Mouse (Mus musculus): Measurements from ENCODE around the gene Gnmt. TPM values are rescaled to one million over a fixed set of nuclear protein-coding genes. Genes with fewer than 3 reads are reported as not detected.

Gene Gnmt
- total and polyA plus RNA-seq, 3 experiments: 0.62 to 1.6 TPM; not detected in 1

- Histone ChIP-seq H3K4me1 (ENCODE audit: control insufficient read depth in 1 of 2, insufficient read depth in 2 of 2, low read length in 2 of 2) (peaks cover 0 to 7% of the 10 kb centered on the region in 2 experiments; a peak in 1 of 4 replicates), H3K4me3 (ENCODE audit: control insufficient read depth in 1 of 2, insufficient read depth in 1 of 2, low read depth in 2 of 2, low read length in 2 of 2) (peak overlapping the region; percentile 69 to 91), H3K36me3 (ENCODE audit: control insufficient read depth in 1 of 2, insufficient read depth in 2 of 2, low read length in 2 of 2) (peaks cover 0 to 2% of the 10 kb centered on the region in 2 experiments; a peak in 2 of 4 replicates), H3K9me3 (replicated peaks; ENCODE audit: insufficient read depth, low read length) (no peaks in the 10 kb centered on the region), H3K79me2 (ENCODE audit: control insufficient read depth, insufficient read depth, low read length, poor library complexity) (peaks cover 10% of the 10 kb centered on the region), H3K27ac (ENCODE audit: control insufficient read depth, low read depth, low read length) (peak overlapping the region; percentile 42), H3K9ac (ENCODE audit: control insufficient read depth, low read depth, low read length, poor library complexity, severe bottlenecking) (peak overlapping the region; percentile 96), H3K27me3 (ENCODE audit: control insufficient read depth in 1 of 2, insufficient read depth in 2 of 2, low read length in 2 of 2) (no peaks in the 10 kb centered on the region)
- 0 out of 4 replicates have a peak, but pooled peaks of 1 of the 2 experiments have one; percentile 16 for TF ChIP-seq POLR2A (IDR thresholded peaks at IDR 0.05; ENCODE audit: control insufficient read depth in 1 of 2, insufficient read depth in 1 of 2, low read depth in 1 of 2, low read length in 2 of 2, poor library complexity in 1 of 2)
- TF ChIP-seq MAZ (IDR thresholded peaks at IDR 0.05; ENCODE audit: low read depth, low read length): no peak
- TF ChIP-seq POLR2AphosphoS2 (IDR thresholded peaks at IDR 0.05; ENCODE audit: low read length): peak; percentile 60; the same call in 1 of the 2 replicates
- no peak for TF ChIP-seq SIN3A (IDR thresholded peaks at IDR 0.05; ENCODE audit: low read length)
- DNase-seq (ENCODE audit: low read depth, low spot score): no peak
Observed at GRCm38 (mm10) chr17:46774131-46774472, 45.1 kb upstream of the Gnmt start.

GRCm38 (mm10) chr17:46773278-46774130 lies 44.5 kb upstream of the Gnmt start:
- Histone ChIP-seq H3K9me3 (replicated peaks; ENCODE audit: insufficient read depth, low read length) (no peaks in the 10 kb centered on the region), H3K4me3 (ENCODE audit: control insufficient read depth in 1 of 2, insufficient read depth in 1 of 2, low read depth in 2 of 2, low read length in 2 of 2) (peak overlapping the region; percentile 69 to 91), H3K79me2 (ENCODE audit: control insufficient read depth, insufficient read depth, low read length, poor library complexity) (peaks cover 10% of the 10 kb centered on the region), H3K9ac (ENCODE audit: control insufficient read depth, low read depth, low read length, poor library complexity, severe bottlenecking) (peak overlapping the region; percentile 96), H3K27me3 (ENCODE audit: control insufficient read depth in 1 of 2, insufficient read depth in 2 of 2, low read length in 2 of 2) (no peaks in the 10 kb centered on the region), H3K4me1 (ENCODE audit: control insufficient read depth in 1 of 2, insufficient read depth in 2 of 2, low read length in 2 of 2) (peaks cover 0 to 7% of the 10 kb centered on the region in 2 experiments; a peak in 1 of 4 replicates), H3K36me3 (ENCODE audit: control insufficient read depth in 1 of 2, insufficient read depth in 2 of 2, low read length in 2 of 2) (no peaks in the 10 kb centered on the region; a peak in 1 of 4 replicates), H3K27ac (ENCODE audit: control insufficient read depth, low read depth, low read length) (peak overlapping the region; percentile 90)
- peak; percentile 73 for DNase-seq (ENCODE audit: low read depth, low spot score)
- TF ChIP-seq MXI1 (IDR thresholded peaks at IDR 0.05; ENCODE audit: low read depth, low read length) (peak; percentile 3; the same call in 1 of the 2 replicates), GABPA (IDR thresholded peaks at IDR 0.05; ENCODE audit: low read depth, low read length) (no peak), USF2 (IDR thresholded peaks at IDR 0.05; ENCODE audit: borderline replicate concordance in 1 of 2, insufficient read depth in 1 of 2, low read depth in 1 of 2, low read length in 2 of 2) (no peak), POLR2AphosphoS2 (IDR thresholded peaks at IDR 0.05; ENCODE audit: low read length) (peak; percentile 93), HCFC1 (IDR thresholded peaks at IDR 0.05; ENCODE audit: low read depth, low read length) (0 out of 2 replicates have a peak, but pooled peaks have one; percentile 31), POLR2AphosphoS5 (IDR thresholded peaks at IDR 0.05; ENCODE audit: borderline replicate concordance, low read depth, low read length) (no peak), SIN3A (IDR thresholded peaks at IDR 0.05; ENCODE audit: low read length) (0 out of 2 replicates have a peak, but pooled peaks have one; percentile 53), MYB (IDR thresholded peaks at IDR 0.05; ENCODE audit: low read depth, low read length) (0 out of 2 replicates have a peak, but pooled peaks have one; percentile 18), E2F4 (IDR thresholded peaks at IDR 0.05; ENCODE audit: borderline replicate concordance, low read depth, low read length) (no peak), CHD1 (IDR thresholded peaks at IDR 0.05; ENCODE audit: low read depth, low read length) (no peak), MEF2A (IDR thresholded peaks at IDR 0.05; ENCODE audit: extremely low read depth, insufficient replicate concordance, low read depth, low read length, poor library complexity, severe bottlenecking) (no peak), CHD2 (IDR thresholded peaks at IDR 0.05; ENCODE audit: low read length) (0 out of 2 replicates have a peak, but pooled peaks have one; percentile 20), BHLHE40 (IDR thresholded peaks at IDR 0.05; ENCODE audit: borderline replicate concordance, low read depth, low read length) (0 out of 2 replicates have a peak, but pooled peaks have one; percentile 4), UBTF (IDR thresholded peaks at IDR 0.05; ENCODE audit: borderline replicate concordance, insufficient read depth, low read depth, low read length) (no peak), GATA1 (IDR thresholded peaks at IDR 0.05; ENCODE audit: low read depth, low read length) (0 out of 2 replicates have a peak, but pooled peaks have one; percentile 13), JUND (IDR thresholded peaks at IDR 0.05; ENCODE audit: low read depth, low read length) (no peak), ZC3H11A (IDR thresholded peaks at IDR 0.05; ENCODE audit: low read depth, low read length) (no peak), MAZ (IDR thresholded peaks at IDR 0.05; ENCODE audit: low read depth, low read length) (no peak), MYC (IDR thresholded peaks at IDR 0.05; ENCODE audit: low read depth, low read length) (0 out of 2 replicates have a peak, but pooled peaks have one; percentile 22), NRF1 (IDR thresholded peaks at IDR 0.05; ENCODE audit: insufficient read depth, low read depth, low read length, poor library complexity, severe bottlenecking) (no peak), ELF1 (IDR thresholded peaks at IDR 0.05; ENCODE audit: low read depth, low read length) (no peak), RAD21 (IDR thresholded peaks at IDR 0.05; ENCODE audit: low read depth, low read length) (peak; percentile 10), NELFE (IDR thresholded peaks at IDR 0.05; ENCODE audit: low read depth, low read length) (no peak), TBP (IDR thresholded peaks at IDR 0.05; ENCODE audit: low read depth, low read length) (no peak; the same call in 1 of the 2 replicates), ZNF384 (IDR thresholded peaks at IDR 0.05; ENCODE audit: low read depth, low read length) (no peak), ZMIZ1 (IDR thresholded peaks at IDR 0.05; ENCODE audit: low read depth, low read length) (peak; percentile 66), MAX (IDR thresholded peaks at IDR 0.05; ENCODE audit: low read length) (no peak)
